Mouse (Mus musculus): Measurements from ENCODE around the gene Psmb4. TPM values are rescaled to one million over a fixed set of nuclear protein-coding genes. Genes with fewer than 3 reads are reported as not detected.
"Not testable (repeated sequence)": the region's sequence is repeated elsewhere in the genome, so short reads cannot be mapped to it uniquely, and the experiment has no call there.

Psmb4 gene
- polyA plus RNA-seq, 1 experiment = 307 TPM

DNA sequence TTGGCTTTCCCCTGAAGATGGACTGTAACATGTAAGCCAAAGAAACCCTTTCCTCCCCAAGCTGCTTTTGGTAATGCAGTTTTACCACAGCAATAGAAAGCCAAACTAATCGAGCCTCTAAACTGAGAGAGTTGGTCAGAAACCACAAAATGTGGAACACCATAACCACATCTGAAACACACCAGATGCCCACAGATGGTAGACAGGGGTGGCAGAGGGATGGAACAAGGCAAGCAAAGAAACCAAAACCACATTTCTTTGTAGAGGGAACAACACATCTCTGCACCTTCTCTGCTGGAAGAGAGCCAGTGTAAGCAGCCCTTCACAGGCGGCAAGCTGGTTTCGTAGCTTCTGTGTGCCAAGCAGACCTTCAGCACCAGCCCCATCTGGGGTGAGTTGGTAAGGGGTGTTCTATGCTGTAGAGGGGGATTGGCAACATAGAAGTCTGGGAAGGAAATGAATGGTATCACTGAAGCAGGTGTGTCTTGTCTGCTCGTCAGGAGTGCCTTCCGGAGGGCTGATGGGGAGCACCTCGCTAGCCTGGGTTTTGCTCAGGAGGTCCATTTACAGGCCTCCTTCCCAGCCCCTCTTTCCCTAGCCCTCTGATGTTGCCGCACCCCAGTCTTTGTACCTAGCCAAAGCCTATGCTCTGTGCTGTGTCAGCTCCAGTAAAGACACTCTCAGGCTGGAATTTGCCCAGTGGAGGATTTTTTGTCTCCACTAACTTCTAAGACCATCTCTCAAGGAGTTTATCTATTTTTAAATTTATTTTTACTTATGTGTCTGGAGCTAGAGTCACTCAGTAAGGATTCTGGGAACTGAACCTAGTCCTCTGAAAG lies 29.4 kb upstream of the Psmb4 start:
- Histone ChIP-seq H3K36me3 (ENCODE audit: control insufficient read depth, insufficient read depth, low read length) (no peaks in the 10 kb centered on the region), H3K27ac (ENCODE audit: insufficient read depth, low read depth, low read length) (peak overlapping the region; percentile 62; the same call in 1 of the 2 replicates), H3K4me1 (ENCODE audit: control insufficient read depth, insufficient read depth, low read length) (peaks cover 38% of the 10 kb centered on the region), H3K27me3 (replicated peaks; ENCODE audit: control insufficient read depth, insufficient read depth, low read length) (no peaks in the 10 kb centered on the region), H3K4me3 (ENCODE audit: insufficient read depth, low read depth, low read length) (no peak overlapping the region)
- TF ChIP-seq CTCF (conservative IDR thresholded peaks at IDR 0.05; ENCODE audit: insufficient read depth, insufficient read length, low read depth, low read length) (no peak), POLR2A (IDR thresholded peaks at IDR 0.05; ENCODE audit: low read depth, low read length) (no peak)
- DNase-seq = peak; percentile 59
- 55% methylated on average over 7 of the region's 7 CpGs for WGBS

DNA sequence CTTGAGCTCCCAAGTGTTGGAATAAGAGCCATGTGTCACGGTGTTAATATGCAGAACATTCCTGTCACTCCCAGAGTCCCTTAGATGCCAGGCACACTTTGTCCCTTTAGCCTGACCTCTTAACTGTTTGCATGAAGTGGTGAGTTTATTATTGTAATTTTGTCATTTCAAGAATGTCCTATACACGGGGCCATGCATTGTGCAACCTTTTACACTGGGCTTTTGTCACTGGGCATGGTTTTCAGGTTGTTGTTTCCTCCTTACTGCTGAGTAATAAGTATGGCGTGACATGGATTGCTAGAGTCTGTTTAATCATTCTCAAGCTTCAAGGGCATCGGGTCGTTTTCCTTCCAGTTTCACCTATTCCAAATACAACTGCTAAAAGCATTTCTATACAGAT lies 27.0 kb upstream of the Psmb4 start:
- TF ChIP-seq CTCF (conservative IDR thresholded peaks at IDR 0.05; ENCODE audit: insufficient read depth, insufficient read length, low read depth, low read length) (no peak), POLR2A (IDR thresholded peaks at IDR 0.05; ENCODE audit: low read depth, low read length) (no peak)
- DNase-seq = peak; percentile 83
- Histone ChIP-seq H3K4me3 (ENCODE audit: insufficient read depth, low read depth, low read length) (no peak overlapping the region), H3K36me3 (ENCODE audit: control insufficient read depth, insufficient read depth, low read length) (no peaks in the 10 kb centered on the region), H3K27me3 (replicated peaks; ENCODE audit: control insufficient read depth, insufficient read depth, low read length) (no peaks in the 10 kb centered on the region), H3K27ac (ENCODE audit: insufficient read depth, low read depth, low read length) (peak overlapping the region; percentile 98), H3K4me1 (ENCODE audit: control insufficient read depth, insufficient read depth, low read length) (peaks cover 36% of the 10 kb centered on the region)
- WGBS = 22% methylated on average over 5 of the region's 5 CpGs

- WGBS = 59% methylated on average over 2 of the region's 2 CpGs
- H3K4me1 ChIP-seq (ENCODE audit: control insufficient read depth, insufficient read depth, low read length) = peaks cover 23% of the 10 kb centered on the region
- H3K27ac ChIP-seq (ENCODE audit: insufficient read depth, low read depth, low read length) = peak overlapping the region; percentile 75
- no peaks in the 10 kb centered on the region for H3K36me3 ChIP-seq (ENCODE audit: control insufficient read depth, insufficient read depth, low read length)
- no peaks in the 10 kb centered on the region for H3K27me3 ChIP-seq (replicated peaks; ENCODE audit: control insufficient read depth, insufficient read depth, low read length)
- DNase-seq = peak; percentile 44
- TF ChIP-seq CTCF (conservative IDR thresholded peaks at IDR 0.05; ENCODE audit: insufficient read depth, insufficient read length, low read depth, low read length) = no peak
- no peak for TF ChIP-seq POLR2A (IDR thresholded peaks at IDR 0.05; ENCODE audit: low read depth, low read length)
- H3K4me3 ChIP-seq (ENCODE audit: insufficient read depth, low read depth, low read length) = no peak overlapping the region
These were observed 24.4 kb upstream of the Psmb4 start for GRCm38 (mm10) chr3:94911050-94911693.

DNA sequence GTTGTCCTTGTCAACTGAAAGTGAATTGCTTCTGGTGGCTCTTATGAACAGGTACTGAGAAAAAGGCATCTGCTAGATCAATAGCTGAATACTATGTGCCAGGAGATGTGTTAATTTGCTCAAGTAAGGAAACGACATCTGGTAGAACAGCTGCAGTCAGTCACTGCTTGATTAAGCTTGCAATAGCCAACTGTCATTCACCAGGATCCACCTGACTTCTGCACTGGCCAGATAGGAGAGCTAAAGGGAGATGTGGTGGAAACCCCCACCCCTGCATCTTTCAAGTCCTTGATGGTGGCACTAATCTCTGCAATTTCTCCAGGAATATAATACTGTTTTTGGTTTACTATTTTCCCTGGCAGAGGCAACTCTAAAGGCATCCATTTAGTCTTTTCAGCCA lies 19.7 kb upstream of the Psmb4 start:
- TF ChIP-seq CTCF (conservative IDR thresholded peaks at IDR 0.05; ENCODE audit: insufficient read depth, insufficient read length, low read depth, low read length) = no peak
- no peak for TF ChIP-seq POLR2A (IDR thresholded peaks at IDR 0.05; ENCODE audit: low read depth, low read length)
- no peak overlapping the region for H3K4me3 ChIP-seq (ENCODE audit: insufficient read depth, low read depth, low read length)
- no peak overlapping the region for H3K27ac ChIP-seq (ENCODE audit: insufficient read depth, low read depth, low read length)
- whole genome bisulfite sequencing = 58% methylated on average over 1 of the region's 1 CpGs
- H3K27me3 ChIP-seq (replicated peaks; ENCODE audit: control insufficient read depth, insufficient read depth, low read length) = no peaks in the 10 kb centered on the region
- no peaks in the 10 kb centered on the region for H3K36me3 ChIP-seq (ENCODE audit: control insufficient read depth, insufficient read depth, low read length)
- no peak for DNase-seq
- peaks cover 6% of the 10 kb centered on the region; the same call in 1 of the 2 replicates for H3K4me1 ChIP-seq (ENCODE audit: control insufficient read depth, insufficient read depth, low read length)

GRCm38 (mm10) chr3:94904759-94905158 lies 18.0 kb upstream of the Psmb4 start:
- H3K27me3 ChIP-seq (replicated peaks; ENCODE audit: control insufficient read depth, insufficient read depth, low read length); H3K27ac ChIP-seq (ENCODE audit: insufficient read depth, low read depth, low read length); H3K4me3 ChIP-seq (ENCODE audit: insufficient read depth, low read depth, low read length); H3K36me3 ChIP-seq (ENCODE audit: control insufficient read depth, insufficient read depth, low read length); H3K4me1 ChIP-seq (ENCODE audit: control insufficient read depth, insufficient read depth, low read length); DNase-seq: not testable (repeated sequence)
- 68% methylated on average over 3 of the region's 3 CpGs for WGBS

GRCm38 (mm10) chr3:94902747-94903146 lies 16.0 kb upstream of the Psmb4 start:
- Histone ChIP-seq H3K36me3 (ENCODE audit: control insufficient read depth, insufficient read depth, low read length) (no peaks in the 10 kb centered on the region), H3K4me3 (ENCODE audit: insufficient read depth, low read depth, low read length) (no peak overlapping the region), H3K4me1 (ENCODE audit: control insufficient read depth, insufficient read depth, low read length) (no peaks in the 10 kb centered on the region), H3K27me3 (replicated peaks; ENCODE audit: control insufficient read depth, insufficient read depth, low read length) (no peaks in the 10 kb centered on the region), H3K27ac (ENCODE audit: insufficient read depth, low read depth, low read length) (no peak overlapping the region)
- TF ChIP-seq POLR2A (IDR thresholded peaks at IDR 0.05; ENCODE audit: low read depth, low read length) = no peak
- peak; percentile 58 for TF ChIP-seq CTCF (conservative IDR thresholded peaks at IDR 0.05; ENCODE audit: insufficient read depth, insufficient read length, low read depth, low read length)
- WGBS = 16% methylated on average over 7 of the region's 7 CpGs
- DNase-seq = peak; percentile 75

GRCm38 (mm10) chr3:94894076-94894475 lies 7.3 kb upstream of the Psmb4 start:
- no peak overlapping the region for H3K27ac ChIP-seq (ENCODE audit: insufficient read depth, low read depth, low read length)
- no peaks in the 10 kb centered on the region for H3K36me3 ChIP-seq (ENCODE audit: control insufficient read depth, insufficient read depth, low read length)
- DNase-seq = no peak
- no peak for TF ChIP-seq CTCF (conservative IDR thresholded peaks at IDR 0.05; ENCODE audit: insufficient read depth, insufficient read length, low read depth, low read length)
- TF ChIP-seq POLR2A (IDR thresholded peaks at IDR 0.05; ENCODE audit: low read depth, low read length) = no peak
- no peaks in the 10 kb centered on the region for H3K27me3 ChIP-seq (replicated peaks; ENCODE audit: control insufficient read depth, insufficient read depth, low read length)
- no peaks in the 10 kb centered on the region for H3K4me1 ChIP-seq (ENCODE audit: control insufficient read depth, insufficient read depth, low read length)
- WGBS = 66% methylated on average over 3 of the region's 3 CpGs
- no peak overlapping the region for H3K4me3 ChIP-seq (ENCODE audit: insufficient read depth, low read depth, low read length)
